Mouse (Mus musculus) lung, embryonic 14.5 days (tissue): ENCODE data around the gene Sarm1. TPM values are rescaled to one million over a fixed set of nuclear protein-coding genes. Genes with fewer than 3 reads are reported as not detected.
"Not testable (repeated sequence)": the region's sequence is repeated elsewhere in the genome, so short reads cannot be mapped to it uniquely, and the experiment has no call there.

Source experiments
- ATAC-seq: fragments of 200-750 bp; cut with Nextera tagmentation; 2 replicates; pipeline ENCODE4 v1.8.0; 2017; ENCODE audit warnings: mild to moderate bottlenecking, moderate TSS enrichment, moderate library complexity; ENCODE audit not compliant: insufficient read depth
- DNase-seq: peaks from one replicate; pipeline ENCODE4 v3.0.0-alpha.2; 2015
- H3K27ac ChIP-seq: fragments of 300-500 bp; sonication (generic); 2 replicates; pipeline ENCODE4 v1.5.1; 2014; ENCODE audit warnings: low read depth, mild to moderate bottlenecking, moderate library complexity
- H3K27me3 ChIP-seq: fragments of 300-500 bp; sonication (generic); 2 replicates; pipeline ENCODE4 v1.6.1; 2014; ENCODE audit warnings: low read length, control low read depth; ENCODE audit not compliant: insufficient read depth
- H3K36me3 ChIP-seq: fragments of 300-500 bp; sonication (generic); 2 replicates; pipeline ENCODE4 v1.6.1; 2014; ENCODE audit warnings: control low read depth; ENCODE audit not compliant: insufficient read depth
- H3K4me1 ChIP-seq: fragments of 300-500 bp; sonication (generic); 2 replicates; pipeline ENCODE4 v1.6.1; 2014; ENCODE audit warnings: antibody characterized with exemption, control low read depth; ENCODE audit not compliant: insufficient read depth
- H3K4me2 ChIP-seq: fragments of 300-500 bp; sonication (generic); 2 replicates; pipeline ENCODE4 v1.6.1; 2014; ENCODE audit warnings: mild to moderate bottlenecking
- H3K4me3 ChIP-seq: fragments of 300-500 bp; sonication (generic); 2 replicates; pipeline ENCODE4 v1.5.1; 2014; ENCODE audit warnings: low read depth, low read length
- H3K9ac ChIP-seq: fragments of 300-500 bp; sonication (generic); 2 replicates; pipeline ENCODE4 v1.6.1; 2014
- H3K9me3 ChIP-seq: fragments of 300-500 bp; sonication (generic); 2 replicates; pipeline ENCODE4 v1.6.1; 2016; ENCODE audit warnings: low read depth, low read length, control low read depth
- CTCF ChIP-seq: IDR thresholded peaks from 2 replicates; pipeline ENCODE4 v1.5.1; 2016; ENCODE audit warnings: antibody characterized with exemption, low read depth
- WGBS: fragments of 180-500 bp; shearing (Covaris S2); extraction: QIAGEN DNeasy Blood & Tissue Kit; methylation state at CpG from one replicate; pipeline ENCODE4 v1.1.7; 2014; 5-methylcytosine and 5-hydroxymethylcytosine counted together
- polyA plus RNA-seq: library from polyadenylated mRNA; unstranded; fragments of >200 nt; fragmentation: Nextera tagmentation; extraction: Ambion mirVana; gene quantifications from 2 replicates; pipeline ENCODE4 v1.2.1, GENCODE M21; 2014

Sarm1 gene
- polyA plus RNA-seq, 1 experiment from 2014 or later = 1.4 TPM

DNA sequence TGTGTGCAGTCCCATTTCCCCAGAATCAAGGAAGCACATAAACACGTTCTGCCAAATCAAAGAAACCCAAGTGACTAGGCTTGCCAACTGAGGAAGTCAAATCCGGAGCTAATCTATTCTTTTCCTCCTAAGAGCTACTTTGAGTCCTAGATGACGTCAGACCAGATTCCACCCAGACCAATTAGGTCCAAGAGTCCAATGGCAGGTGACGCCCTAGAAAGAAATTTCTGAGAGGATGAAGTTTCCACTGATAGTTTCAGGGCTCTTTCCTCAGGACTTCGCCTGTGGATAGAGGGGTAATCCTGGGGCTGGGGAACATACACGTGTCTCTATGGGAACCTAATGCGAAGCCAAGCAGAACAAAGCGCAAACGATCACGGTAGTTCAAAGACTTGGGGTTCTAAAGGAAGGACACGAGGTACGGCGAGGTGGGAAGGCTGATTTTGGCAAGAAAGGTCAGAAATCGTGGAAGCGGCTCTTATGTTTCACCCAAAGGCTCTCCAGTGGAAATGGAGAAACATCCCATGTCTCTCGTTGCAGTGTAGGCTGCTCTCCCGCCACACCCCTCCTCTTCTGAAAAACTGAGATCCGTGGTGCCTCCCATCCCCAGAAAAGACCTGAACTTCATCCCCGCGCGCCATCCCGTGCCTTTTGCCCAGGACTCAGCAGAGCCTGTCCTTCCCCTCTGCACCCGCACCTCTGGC, 38.0 kb upstream of the Sarm1 start:
- peaks cover 30% of the 10 kb centered on the region for H3K36me3 ChIP-seq
- TF ChIP-seq CTCF = no peak
- 0 out of 2 replicates have a peak, but pooled peaks cover 12% of the 10 kb centered on the region for H3K4me1 ChIP-seq
- peak; percentile 3; the same call in 1 of the 2 replicates for ATAC-seq
- DNase-seq = peak; percentile 82
- H3K27ac ChIP-seq = peak overlapping the region; percentile 92
- under 1% methylated on average over 23 of the region's 23 CpGs for WGBS
- H3K9me3 ChIP-seq = no peaks in the 10 kb centered on the region
- no peaks in the 10 kb centered on the region for H3K27me3 ChIP-seq
- H3K4me3 ChIP-seq = peak overlapping the region; percentile 80
- peak overlapping the region; percentile 69 for H3K4me2 ChIP-seq
- peak overlapping the region; percentile 75 for H3K9ac ChIP-seq

- WGBS = 72% methylated on average over 4 of the region's 4 CpGs
- no peak for ATAC-seq
- H3K9me3 ChIP-seq = no peaks in the 10 kb centered on the region
- H3K4me2 ChIP-seq = peak overlapping the region; percentile 69
- no peak for DNase-seq
- no peaks in the 10 kb centered on the region for H3K27me3 ChIP-seq
- peak; percentile 24 for TF ChIP-seq CTCF
- H3K27ac ChIP-seq = no peak overlapping the region
- no peak overlapping the region; the same call in 1 of the 2 replicates for H3K9ac ChIP-seq
- H3K4me3 ChIP-seq = peak overlapping the region; percentile 80
- peaks cover 28% of the 10 kb centered on the region for H3K36me3 ChIP-seq
- H3K4me1 ChIP-seq = 0 out of 2 replicates have a peak, but pooled peaks cover 12% of the 10 kb centered on the region
Measured at GRCm38 (mm10) chr11:78534516-78534915, 37.0 kb upstream of the Sarm1 start.

- ATAC-seq, DNase-seq, H3K9ac ChIP-seq, H3K4me3 ChIP-seq, H3K27me3 ChIP-seq, H3K4me1 ChIP-seq, H3K9me3 ChIP-seq, H3K4me2 ChIP-seq, H3K27ac ChIP-seq: not testable (repeated sequence)
- 86% methylated on average over 10 of the region's 10 CpGs for WGBS
- peaks cover 41% of the 10 kb centered on the region for H3K36me3 ChIP-seq
Measured at GRCm38 (mm10) chr11:78531515-78531914, 34.0 kb upstream of the Sarm1 start.

DNA sequence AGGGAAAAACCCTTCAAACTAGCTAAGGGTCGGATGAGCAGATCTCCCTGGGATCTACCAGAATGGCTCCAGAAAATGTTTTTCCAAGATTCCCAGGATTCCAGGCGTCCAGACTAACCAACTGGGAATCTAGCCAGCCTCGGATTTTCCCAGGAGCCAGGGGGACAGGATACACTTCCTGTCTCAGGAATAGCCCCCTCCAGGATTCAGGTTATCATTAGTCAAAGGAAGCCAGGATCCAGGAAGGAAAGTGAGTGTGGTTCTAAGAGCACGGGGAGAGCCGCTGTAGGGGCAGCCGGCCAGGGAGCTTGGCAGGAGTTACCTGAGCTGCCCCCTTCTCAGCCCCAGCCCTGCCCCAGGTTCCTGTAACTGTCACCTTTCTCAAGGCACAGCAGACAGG, 33.5 kb upstream of the Sarm1 start:
- Histone ChIP-seq H3K36me3 (peaks cover 46% of the 10 kb centered on the region), H3K4me3 (no peak overlapping the region), H3K27ac (0 out of 2 replicates have a peak overlapping the region, but pooled peaks have one; percentile 36), H3K9ac (no peak overlapping the region; the same call in 1 of the 2 replicates), H3K27me3 (no peaks in the 10 kb centered on the region), H3K4me2 (peak overlapping the region; percentile 23; the same call in 1 of the 2 replicates), H3K4me1 (0 out of 2 replicates have a peak, but pooled peaks cover 5% of the 10 kb centered on the region), H3K9me3 (no peaks in the 10 kb centered on the region)
- ATAC-seq = no peak
- WGBS = 53% methylated on average over 6 of the region's 6 CpGs
- TF ChIP-seq CTCF = no peak
- DNase-seq = peak; percentile 74

DNA sequence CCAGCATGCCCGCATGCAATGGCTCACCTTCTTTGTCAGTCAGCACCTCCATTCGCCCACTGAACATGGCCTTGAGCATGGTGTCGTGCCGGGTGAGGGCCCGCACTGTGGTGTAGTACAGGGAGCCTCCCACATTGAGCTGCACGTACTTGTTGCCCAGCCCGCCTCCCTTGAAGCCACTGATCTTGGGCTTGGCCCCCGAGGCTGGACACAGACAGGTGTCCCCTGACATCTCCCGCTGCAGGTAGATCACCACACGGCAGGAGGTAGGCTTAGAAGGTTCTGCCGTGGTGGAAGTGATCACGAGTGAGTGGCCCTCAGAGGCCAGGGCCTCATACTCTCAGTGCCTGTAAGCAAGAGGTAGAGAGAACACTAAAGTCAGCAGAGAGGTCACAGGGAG, 32.4 kb upstream of the Sarm1 start:
- 81% methylated on average over 12 of the region's 12 CpGs for WGBS
- H3K4me1 ChIP-seq = 0 out of 2 replicates have a peak, but pooled peaks cover 5% of the 10 kb centered on the region
- no peak for TF ChIP-seq CTCF
- no peak overlapping the region for H3K9ac ChIP-seq
- no peaks in the 10 kb centered on the region for H3K9me3 ChIP-seq
- no peaks in the 10 kb centered on the region for H3K27me3 ChIP-seq
- H3K27ac ChIP-seq = no peak overlapping the region
- ATAC-seq (no peak), DNase-seq (no peak)
- no peak overlapping the region for H3K4me2 ChIP-seq
- peaks cover 56% of the 10 kb centered on the region for H3K36me3 ChIP-seq
- no peak overlapping the region for H3K4me3 ChIP-seq

DNA sequence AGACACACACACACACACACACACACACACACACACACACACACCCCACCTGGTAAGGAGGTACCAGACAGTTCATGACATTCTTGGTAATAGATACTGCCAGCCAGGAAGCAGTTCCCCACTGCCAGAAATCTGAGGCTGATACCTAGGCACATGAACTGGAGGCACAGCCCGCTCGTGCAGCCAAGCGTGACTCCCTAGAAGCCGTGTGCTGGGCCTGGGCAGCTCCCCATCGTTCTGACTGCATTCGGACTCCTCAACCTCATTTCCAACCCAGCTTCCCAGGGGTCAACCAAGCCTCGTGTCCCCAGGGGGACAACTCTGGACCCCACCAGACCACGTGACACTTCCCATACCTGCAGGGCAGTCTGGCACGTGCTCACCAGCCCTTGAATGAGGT, 31.2 kb upstream of the Sarm1 start:
- Histone ChIP-seq H3K4me2 (no peak overlapping the region), H3K4me3 (no peak overlapping the region), H3K4me1 (no peaks in the 10 kb centered on the region), H3K36me3 (peaks cover 69% of the 10 kb centered on the region), H3K27me3 (no peaks in the 10 kb centered on the region), H3K9me3 (no peaks in the 10 kb centered on the region), H3K9ac (no peak overlapping the region), H3K27ac (no peak overlapping the region)
- no peak for TF ChIP-seq CTCF
- DNase-seq (no peak), ATAC-seq (no peak)
- WGBS = 89% methylated on average over 9 of the region's 9 CpGs

DNA sequence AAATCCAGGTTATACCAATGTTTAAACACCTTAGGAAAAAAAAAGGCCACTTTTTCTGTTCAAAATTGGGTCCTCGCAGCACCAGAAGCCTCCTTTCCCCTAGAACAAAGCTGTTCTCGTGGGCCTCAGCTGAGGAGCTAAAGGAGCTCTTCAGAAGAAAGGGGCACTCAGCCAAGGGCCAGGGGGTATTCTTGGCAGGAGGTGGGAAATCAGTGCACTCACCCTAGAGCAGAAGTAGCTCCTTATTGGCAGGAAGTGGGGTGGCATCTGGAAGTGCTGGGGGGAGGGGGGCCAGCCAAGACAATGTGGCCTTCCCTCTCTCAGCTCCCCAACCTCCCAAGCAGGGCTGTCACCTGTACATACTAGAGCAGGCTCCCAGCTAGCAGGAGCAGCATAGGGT, 27.3 kb upstream of the Sarm1 start:
- no peak overlapping the region for H3K9ac ChIP-seq
- DNase-seq = no peak
- no peak overlapping the region for H3K4me2 ChIP-seq
- no peaks in the 10 kb centered on the region for H3K27me3 ChIP-seq
- H3K4me3 ChIP-seq = no peak overlapping the region
- no peaks in the 10 kb centered on the region for H3K4me1 ChIP-seq
- no peak overlapping the region for H3K27ac ChIP-seq
- H3K9me3 ChIP-seq = no peaks in the 10 kb centered on the region
- 76% methylated on average over 2 of the region's 2 CpGs for WGBS
- H3K36me3 ChIP-seq = peaks cover 96% of the 10 kb centered on the region
- ATAC-seq = no peak; the same call in 1 of the 2 replicates
- no peak for TF ChIP-seq CTCF
